21 mouse cellular contexts compared by ENCODE assay signal in genomic region chr8:45266993-45267392, GRCm38 (mm10). TPM values are rescaled to one million over a fixed set of nuclear protein-coding genes. Genes with fewer than 3 reads are reported as not detected.
DNase-seq lines count a peak whose midpoint lies in the region; ATAC-seq and TF ChIP-seq lines count a peak whose summit lies in the region.
"Had no signal": no experiment of that assay in that cellular context is flagged by ENCODE, and none has a peak within 500 bp of the region (broad histone marks: within the 10 kb centered on the region; RNA-seq: fewer than 3 reads in every experiment).

No protein-coding gene starts in this region.

- no peaks in the 10 kb centered on the region for H3K36me3 ChIP-seq in heart, embryonic 12.5 days
- no peaks in the 10 kb centered on the region for H3K36me3 ChIP-seq in ES-E14 (ENCODE audit: control insufficient read depth, insufficient read depth, low read length, poor library complexity, severe bottlenecking)
- H3K36me3 ChIP-seq in liver, postnatal 0 days (replicated peaks; ENCODE audit: insufficient read depth, low read length): 0 out of 2 replicates have a peak, but pooled peaks cover 2% of the 10 kb centered on the region
- no peaks in the 10 kb centered on the region for H3K36me3 ChIP-seq in midbrain, embryonic 16.5 days (ENCODE audit: control insufficient read depth, insufficient read depth, low read length)
- H3K36me3 ChIP-seq: hindbrain, embryonic 15.5 days had no signal

- in situ Hi-C loops in ES-E14 (cut with MboI; ENCODE audit: low sequenced_read_pairs in 2 of 2, unreplicated experiment in 2 of 2): no loop called here

- no peaks in the 10 kb centered on the region for H3K4me1 ChIP-seq in heart, embryonic 12.5 days (replicated peaks)
- H3K4me1 ChIP-seq in ES-E14 (ENCODE audit: control insufficient read depth in 2 of 2, insufficient read depth in 2 of 2, low read length in 2 of 2, poor library complexity in 1 of 2): peaks cover 0 to 3% of the 10 kb centered on the region in 2 experiments; a peak in 1 of 4 replicates
- H3K4me1 ChIP-seq in liver, postnatal 0 days (ENCODE audit: insufficient read depth): peaks cover 17% of the 10 kb centered on the region
- no peaks in the 10 kb centered on the region for H3K4me1 ChIP-seq in midbrain, embryonic 16.5 days (ENCODE audit: control insufficient read depth, insufficient read depth, low read length)
- H3K4me1 ChIP-seq: hindbrain, embryonic 15.5 days had no signal

- H3K4me2 ChIP-seq in heart, embryonic 12.5 days: no peak overlapping the region
- no peak overlapping the region for H3K4me2 ChIP-seq in liver, postnatal 0 days (ENCODE audit: low read depth, low read length)
- no peak overlapping the region for H3K4me2 ChIP-seq in midbrain, embryonic 16.5 days (ENCODE audit: low read length)
- H3K4me2 ChIP-seq: hindbrain, embryonic 15.5 days had no signal

- no peak for ATAC-seq in heart, embryonic 12.5 days (ENCODE audit: insufficient number of reproducible peaks, low FRiP score)
- no peak for ATAC-seq in liver, postnatal 0 days
- no peak for ATAC-seq in midbrain, embryonic 16.5 days
- ATAC-seq: forebrain, embryonic 16.5 days had no signal

- intact Hi-C loops in gastrocnemius, adult 2 months (cut with DNase I): no loop called here

- H3K9ac ChIP-seq in heart, embryonic 12.5 days: no peak overlapping the region
- no peak overlapping the region for H3K9ac ChIP-seq in ES-E14 (ENCODE audit: insufficient read depth, low read depth, low read length, poor library complexity, severe bottlenecking)
- no peak overlapping the region for H3K9ac ChIP-seq in liver, postnatal 0 days (replicated peaks)
- no peak overlapping the region for H3K9ac ChIP-seq in midbrain, embryonic 16.5 days (ENCODE audit: low read depth, low read length)
- H3K9ac ChIP-seq: hindbrain, embryonic 15.5 days had no signal

- H3K27me3 ChIP-seq in heart, embryonic 12.5 days (replicated peaks): no peaks in the 10 kb centered on the region
- H3K27me3 ChIP-seq in liver, postnatal 0 days (ENCODE audit: insufficient read depth, low read length): no peaks in the 10 kb centered on the region
- H3K27me3 ChIP-seq in midbrain, embryonic 16.5 days (ENCODE audit: control insufficient read depth, insufficient read depth, low read depth, low read length): no peaks in the 10 kb centered on the region
- H3K27me3 ChIP-seq: hindbrain, embryonic 15.5 days had no signal

- peaks cover 10% of the 10 kb centered on the region for H3K9me3 ChIP-seq in heart, embryonic 12.5 days (replicated peaks)
- no peaks in the 10 kb centered on the region for H3K9me3 ChIP-seq in ES-E14 (ENCODE audit: control insufficient read depth, insufficient read depth, low read depth, low read length)
- no peaks in the 10 kb centered on the region for H3K9me3 ChIP-seq in liver, postnatal 0 days (ENCODE audit: low read length)
- H3K9me3 ChIP-seq in midbrain, embryonic 16.5 days (replicated peaks; ENCODE audit: control insufficient read depth, low read length, poor library complexity, severe bottlenecking): 0 out of 2 replicates have a peak, but pooled peaks cover 2% of the 10 kb centered on the region
- H3K9me3 ChIP-seq: hindbrain, embryonic 15.5 days had no signal

- DNase-seq in heart, adult 9 months (ENCODE audit: low spot score in 2 of 2): peak; percentile 7 to 9
- DNase-seq in ES-E14 (ENCODE audit: low read depth, low spot score): peak; percentile 12
- no peak for DNase-seq in liver, postnatal 0 days
- DNase-seq in lung, postnatal 25 days (ENCODE audit: low spot score): peak; percentile 67
- DNase-seq in gastrocnemius, adult 2 months: no peak
- DNase-seq: kidney, adult 11 months; kidney, postnatal 4 days; left cerebral cortex, postnatal 4 days; midbrain, embryonic 14.5 days; spleen, adult 18-20 months; thymus, postnatal 36 days had no signal

- WGBS in heart, embryonic 12.5 days: 63% methylated on average over 8 of the region's 8 CpGs
- WGBS in liver, postnatal 0 days (ENCODE audit: insufficient replicate concordance): 68% methylated on average over 8 of the region's 8 CpGs
- WGBS in midbrain, embryonic 16.5 days: 44% methylated on average over 8 of the region's 8 CpGs

- TF ChIP-seq EP300 in liver, postnatal 0 days (IDR thresholded peaks at IDR 0.05; ENCODE audit: low read depth): no peak

- no peak overlapping the region for H3K27ac ChIP-seq in heart, embryonic 12.5 days (ENCODE audit: poor library complexity, severe bottlenecking)
- no peak overlapping the region for H3K27ac ChIP-seq in ES-E14 (ENCODE audit: insufficient read depth, low read depth, low read length, poor library complexity, severe bottlenecking)
- H3K27ac ChIP-seq in liver, postnatal 0 days (ENCODE audit: low read depth): peak overlapping the region; percentile 86
- H3K27ac ChIP-seq in gastrocnemius, adult 2 months: no peak overlapping the region
- H3K27ac ChIP-seq in midbrain, embryonic 16.5 days (ENCODE audit: low read length): no peak overlapping the region
- H3K27ac ChIP-seq: hindbrain, embryonic 15.5 days had no signal

- TF ChIP-seq CTCF in liver, postnatal 0 days (IDR thresholded peaks at IDR 0.05; ENCODE audit: low read depth): no peak
- no peak for TF ChIP-seq CTCF in gastrocnemius, adult 2 months (IDR thresholded peaks at IDR 0.05)

- no peak overlapping the region for H3K4me3 ChIP-seq in heart, embryonic 12.5 days
- H3K4me3 ChIP-seq in ES-E14 (ENCODE audit: insufficient read depth in 1 of 2, low read depth in 1 of 2, low read length in 2 of 2, poor library complexity in 1 of 2, severe bottlenecking in 1 of 2): no peak overlapping the region
- H3K4me3 ChIP-seq in liver, postnatal 0 days (ENCODE audit: low read depth, low read length): no peak overlapping the region
- H3K4me3 ChIP-seq in gastrocnemius, adult 2 months: no peak overlapping the region
- H3K4me3 ChIP-seq in midbrain, embryonic 16.5 days (ENCODE audit: low read depth, low read length): no peak overlapping the region
- H3K4me3 ChIP-seq: hindbrain, embryonic 15.5 days had no signal

TF ChIP-seq in ES-E14, 5 proteins besides CTCF, POLR2A, EP300 and RAD21:
- TF ChIP-seq CHD2 (IDR thresholded peaks at IDR 0.05; ENCODE audit: low read depth, low read length) (no peak), MAFK (IDR thresholded peaks at IDR 0.05; ENCODE audit: insufficient read depth, low read depth, low read length) (no peak), ZNF384 (IDR thresholded peaks at IDR 0.05; ENCODE audit: low read depth, low read length) (no peak), ZC3H11A (IDR thresholded peaks at IDR 0.05; ENCODE audit: borderline replicate concordance, low read depth, low read length) (no peak), HCFC1 (IDR thresholded peaks at IDR 0.05; ENCODE audit: borderline replicate concordance, insufficient read depth, low read length) (no peak)

RNA-seq across cellular contexts. Expression of gene F11, which starts 5.2 kb away (rescaled TPM):
- polyA plus RNA-seq in heart, embryonic 12.5 days (2016; fragmentation: Nextera tagmentation; extraction: Ambion mirVana): not detected in 2 replicates
- total RNA-seq in ES-E14 (2012; rRNA removed): not detected in 2 replicates
- 55.4 and 60.8 TPM in 2 replicates for polyA plus RNA-seq in liver, postnatal 0 days (2015; fragmentation: Nextera tagmentation; extraction: Ambion mirVana)
- not detected for total RNA-seq in gastrocnemius, adult 2 months (2021)
- not detected in 2 replicates for polyA plus RNA-seq in midbrain, embryonic 16.5 days (2015; fragmentation: Nextera tagmentation; extraction: Ambion mirVana)
- total RNA-seq: gastrocnemius, adult 8-10 months; layer of hippocampus, postnatal 14 days; left cerebral cortex, postnatal 4 days; megakaryocyte progenitor cell, adult 5-6 weeks had no signal
- polyA plus RNA-seq: C2C12; embryonic facial prominence, embryonic 11.5 days; forebrain, embryonic 16.5 days; heart, embryonic 14.5 days; hindbrain, embryonic 15.5 days had no signal

RNA-seq across cellular contexts. Expression of gene Klkb1, which starts 27.7 kb away (rescaled TPM):
- polyA plus RNA-seq in heart, embryonic 12.5 days (2016; fragmentation: Nextera tagmentation; extraction: Ambion mirVana): not detected in 2 replicates
- total RNA-seq in ES-E14 (2012; rRNA removed): not detected in 2 replicates
- polyA plus RNA-seq in liver, postnatal 0 days (2015; fragmentation: Nextera tagmentation; extraction: Ambion mirVana): 29.5 and 30.1 TPM in 2 replicates
- total RNA-seq in gastrocnemius, adult 2 months (2021): not detected
- polyA plus RNA-seq in midbrain, embryonic 16.5 days (2015; fragmentation: Nextera tagmentation; extraction: Ambion mirVana): not detected in 2 replicates
- total RNA-seq: layer of hippocampus, postnatal 14 days; megakaryocyte progenitor cell, adult 5-6 weeks had no signal
- polyA plus RNA-seq: C2C12; embryonic facial prominence, embryonic 11.5 days; forebrain, embryonic 16.5 days; heart, embryonic 14.5 days; midbrain, embryonic 14.5 days had no signal

RNA-seq across cellular contexts. Expression of gene Gm45753, which starts 41.3 kb away (rescaled TPM):
- not detected in 2 replicates for polyA plus RNA-seq in heart, embryonic 12.5 days (2016; fragmentation: Nextera tagmentation; extraction: Ambion mirVana)
- total RNA-seq in ES-E14 (2012; rRNA removed): not detected in 2 replicates
- polyA plus RNA-seq in liver, postnatal 0 days (2015; fragmentation: Nextera tagmentation; extraction: Ambion mirVana): 41.6 and 42.7 TPM in 2 replicates
- total RNA-seq in gastrocnemius, adult 2 months (2021): not detected
- not detected in 2 replicates for polyA plus RNA-seq in midbrain, embryonic 16.5 days (2015; fragmentation: Nextera tagmentation; extraction: Ambion mirVana)
- total RNA-seq: gastrocnemius, adult 8-10 months; layer of hippocampus, postnatal 14 days; left cerebral cortex, postnatal 4 days; megakaryocyte progenitor cell, adult 5-6 weeks had no signal
- polyA plus RNA-seq: C2C12; embryonic facial prominence, embryonic 11.5 days; forebrain, embryonic 16.5 days; heart, embryonic 14.5 days; hindbrain, embryonic 15.5 days; midbrain, embryonic 14.5 days had no signal

Comparison
In these comparisons a context has a peak if more than half of its experiments do, and no peak if none do; other contexts are left out.
1. DNase-seq: peak in heart, adult 9 months (2 of 2), ES-E14 (single experiment) and lung, postnatal 25 days (single experiment); none in liver, postnatal 0 days (single experiment) and gastrocnemius, adult 2 months (single experiment).
2. RNA of gene F11, which starts 5.2 kb away (polyA plus RNA-seq): 55.4 to 60.8 TPM in liver, postnatal 0 days; not detected in heart, embryonic 12.5 days and not detected in midbrain, embryonic 16.5 days; every median in the first group is over 10 times any median in the second.
3. RNA of gene Klkb1, which starts 27.7 kb away (polyA plus RNA-seq): 29.5 to 30.1 TPM in liver, postnatal 0 days; not detected in heart, embryonic 12.5 days and not detected in midbrain, embryonic 16.5 days; every median in the first group is over 10 times any median in the second.
4. RNA of gene Gm45753, which starts 41.3 kb away (polyA plus RNA-seq): 41.6 to 42.7 TPM in liver, postnatal 0 days; not detected in midbrain, embryonic 16.5 days and not detected in heart, embryonic 12.5 days; every median in the first group is over 10 times any median in the second.